Mouse (Mus musculus): ENCODE measurements around the gene Furin. TPM values are rescaled to one million over a fixed set of nuclear protein-coding genes. Genes with fewer than 3 reads are reported as not detected.

The Furin gene
- polyA plus RNA-seq, 1 experiment from 2014 or later, result 13.2 TPM

- no peak for ATAC-seq (ENCODE audit: insufficient number of reproducible peaks, insufficient read depth, low FRiP score, low TSS enrichment, low read depth)
- H3K27ac ChIP-seq, result 0 out of 2 replicates have a peak overlapping the region, but pooled peaks have one; percentile 45
- 89% methylated on average over 13 of the region's 13 CpGs for WGBS
- no peaks in the 10 kb centered on the region for H3K27me3 ChIP-seq
- no peak overlapping the region for H3K4me2 ChIP-seq
- no peaks in the 10 kb centered on the region for H3K4me1 ChIP-seq (replicated peaks)
- no peaks in the 10 kb centered on the region for H3K9me3 ChIP-seq
- H3K9ac ChIP-seq (replicated peaks), result no peak overlapping the region
- H3K36me3 ChIP-seq, result peaks cover 91% of the 10 kb centered on the region
- H3K4me3 ChIP-seq (replicated peaks), result no peak overlapping the region
Observed at GRCm38 (mm10) chr7:80356351-80356750, 48.9 kb downstream of the Furin start.

GRCm38 (mm10) chr7:80352920-80353319 is 52.3 kb downstream of the Furin start:
- Histone ChIP-seq H3K4me3 (replicated peaks) (no peak overlapping the region), H3K4me1 (replicated peaks) (peaks cover 4% of the 10 kb centered on the region), H3K4me2 (no peak overlapping the region), H3K36me3 (peaks cover 73% of the 10 kb centered on the region), H3K9ac (replicated peaks) (no peak overlapping the region; the same call in 1 of the 2 replicates), H3K27me3 (no peaks in the 10 kb centered on the region), H3K9me3 (no peaks in the 10 kb centered on the region), H3K27ac (no peak overlapping the region)
- 90% methylated on average over 8 of the region's 8 CpGs for WGBS
- no peak for ATAC-seq (ENCODE audit: insufficient number of reproducible peaks, insufficient read depth, low FRiP score, low TSS enrichment, low read depth)

GRCm38 (mm10) chr7:80350808-80351207 is 54.4 kb downstream of the Furin start:
- Histone ChIP-seq H3K27me3 (no peaks in the 10 kb centered on the region), H3K36me3 (peaks cover 52% of the 10 kb centered on the region), H3K4me1 (replicated peaks) (peaks cover 21% of the 10 kb centered on the region), H3K4me2 (no peak overlapping the region), H3K4me3 (replicated peaks) (no peak overlapping the region), H3K9ac (replicated peaks) (no peak overlapping the region), H3K9me3 (no peaks in the 10 kb centered on the region), H3K27ac (no peak overlapping the region)
- no peak for ATAC-seq (ENCODE audit: insufficient number of reproducible peaks, insufficient read depth, low FRiP score, low TSS enrichment, low read depth)
- WGBS, result 76% methylated on average over 2 of the region's 2 CpGs

- H3K4me3 ChIP-seq (replicated peaks), result no peak overlapping the region
- H3K27me3 ChIP-seq, result no peaks in the 10 kb centered on the region
- H3K4me2 ChIP-seq, result no peak overlapping the region
- peaks cover 26% of the 10 kb centered on the region for H3K4me1 ChIP-seq (replicated peaks)
- WGBS, result 53% methylated on average over 13 of the region's 13 CpGs
- H3K9ac ChIP-seq (replicated peaks), result no peak overlapping the region
- H3K9me3 ChIP-seq, result no peaks in the 10 kb centered on the region
- H3K36me3 ChIP-seq, result peaks cover 35% of the 10 kb centered on the region
- H3K27ac ChIP-seq, result peak overlapping the region; percentile 80
- ATAC-seq (ENCODE audit: insufficient number of reproducible peaks, insufficient read depth, low FRiP score, low TSS enrichment, low read depth), result no peak
Observed at GRCm38 (mm10) chr7:80347670-80348586, 57.3 kb downstream of the Furin start.

GRCm38 (mm10) chr7:80346830-80347229 is 58.4 kb downstream of the Furin start:
- H3K9ac ChIP-seq (replicated peaks), result no peak overlapping the region; the same call in 1 of the 2 replicates
- 87% methylated on average over 5 of the region's 5 CpGs for WGBS
- no peak overlapping the region for H3K4me2 ChIP-seq
- no peak for ATAC-seq (ENCODE audit: insufficient number of reproducible peaks, insufficient read depth, low FRiP score, low TSS enrichment, low read depth)
- H3K4me3 ChIP-seq (replicated peaks), result no peak overlapping the region
- H3K9me3 ChIP-seq, result no peaks in the 10 kb centered on the region
- peak overlapping the region; percentile 50; the same call in 1 of the 2 replicates for H3K27ac ChIP-seq
- peaks cover 25% of the 10 kb centered on the region for H3K36me3 ChIP-seq
- no peaks in the 10 kb centered on the region for H3K27me3 ChIP-seq
- peaks cover 30% of the 10 kb centered on the region for H3K4me1 ChIP-seq (replicated peaks)

GRCm38 (mm10) chr7:80346173-80346572 is 59.1 kb downstream of the Furin start:
- H3K4me2 ChIP-seq, result no peak overlapping the region
- peaks cover 32% of the 10 kb centered on the region for H3K4me1 ChIP-seq (replicated peaks)
- no peaks in the 10 kb centered on the region for H3K9me3 ChIP-seq
- H3K4me3 ChIP-seq (replicated peaks), result no peak overlapping the region
- no peak overlapping the region for H3K9ac ChIP-seq (replicated peaks)
- H3K36me3 ChIP-seq, result peaks cover 20% of the 10 kb centered on the region
- WGBS, result 95% methylated on average over 9 of the region's 9 CpGs
- no peak for ATAC-seq (ENCODE audit: insufficient number of reproducible peaks, insufficient read depth, low FRiP score, low TSS enrichment, low read depth)
- H3K27me3 ChIP-seq, result no peaks in the 10 kb centered on the region
- H3K27ac ChIP-seq, result no peak overlapping the region

GRCm38 (mm10) chr7:80343270-80344018 is 61.8 kb downstream of the Furin start:
- Histone ChIP-seq H3K4me3 (replicated peaks) (peak overlapping the region; percentile 56), H3K36me3 (peaks cover 5% of the 10 kb centered on the region; the same call in 1 of the 2 replicates), H3K4me2 (peak overlapping the region; percentile 76), H3K27ac (peak overlapping the region; percentile 79), H3K27me3 (no peaks in the 10 kb centered on the region), H3K4me1 (replicated peaks) (peaks cover 47% of the 10 kb centered on the region), H3K9me3 (no peaks in the 10 kb centered on the region), H3K9ac (replicated peaks) (peak overlapping the region; percentile 78)
- WGBS, result 27% methylated on average over 19 of the region's 19 CpGs
- no peak for ATAC-seq (ENCODE audit: insufficient number of reproducible peaks, insufficient read depth, low FRiP score, low TSS enrichment, low read depth)

- WGBS, result under 1% methylated on average over 25 of the region's 25 CpGs
- no peaks in the 10 kb centered on the region for H3K27me3 ChIP-seq
- H3K4me1 ChIP-seq (replicated peaks), result peaks cover 48% of the 10 kb centered on the region
- H3K36me3 ChIP-seq, result peaks cover 5% of the 10 kb centered on the region; the same call in 1 of the 2 replicates
- peak within 1 kb of the TSS; percentile 78 for H3K9ac ChIP-seq (replicated peaks)
- H3K4me2 ChIP-seq, result peak within 1 kb of the TSS; percentile 76
- H3K27ac ChIP-seq, result peak within 1 kb of the TSS; percentile 79
- no peaks in the 10 kb centered on the region for H3K9me3 ChIP-seq
- peak within 1 kb of the TSS; percentile 56 for H3K4me3 ChIP-seq (replicated peaks)
- ATAC-seq (ENCODE audit: insufficient number of reproducible peaks, insufficient read depth, low FRiP score, low TSS enrichment, low read depth), result no peak
Observed at GRCm38 (mm10) chr7:80342858-80343257, 62.4 kb downstream of the Furin start, which contains the start of gene Hddc3. Hddc3 (plus strand) TSS chr7:80343104.

- Histone ChIP-seq H3K4me1 (replicated peaks) (peaks cover 42% of the 10 kb centered on the region), H3K4me3 (replicated peaks) (no peak overlapping the region), H3K27ac (no peak overlapping the region), H3K36me3 (peaks cover 14% of the 10 kb centered on the region), H3K4me2 (no peak overlapping the region), H3K9me3 (no peaks in the 10 kb centered on the region), H3K9ac (replicated peaks) (no peak overlapping the region), H3K27me3 (no peaks in the 10 kb centered on the region)
- no peak for ATAC-seq (ENCODE audit: insufficient number of reproducible peaks, insufficient read depth, low FRiP score, low TSS enrichment, low read depth)
- 80% methylated on average over 7 of the region's 7 CpGs for WGBS
Observed at GRCm38 (mm10) chr7:80341793-80342192, 63.4 kb downstream of the Furin start.

GRCm38 (mm10) chr7:80340793-80341192 is 64.4 kb downstream of the Furin start, which contains the start of gene Unc45a:
Unc45a (minus strand) TSS chr7:80341005.
- WGBS, result 2% methylated on average over 11 of the region's 11 CpGs
- Histone ChIP-seq H3K9ac (replicated peaks) (peak within 1 kb of the TSS; percentile 65), H3K9me3 (no peaks in the 10 kb centered on the region), H3K4me3 (replicated peaks) (peak within 1 kb of the TSS; percentile 49), H3K27ac (peak within 1 kb of the TSS; percentile 82), H3K4me2 (peak within 1 kb of the TSS; percentile 85), H3K27me3 (no peaks in the 10 kb centered on the region), H3K4me1 (replicated peaks) (peaks cover 37% of the 10 kb centered on the region), H3K36me3 (peaks cover 24% of the 10 kb centered on the region)
- ATAC-seq (ENCODE audit: insufficient number of reproducible peaks, insufficient read depth, low FRiP score, low TSS enrichment, low read depth), result 0 out of 2 replicates have a peak, but pooled peaks have one; percentile 6

Measured in limb, embryonic 12.5 days (tissue).